Mouse (Mus musculus): ENCODE measurements around the gene B3gnt9.

DNA sequence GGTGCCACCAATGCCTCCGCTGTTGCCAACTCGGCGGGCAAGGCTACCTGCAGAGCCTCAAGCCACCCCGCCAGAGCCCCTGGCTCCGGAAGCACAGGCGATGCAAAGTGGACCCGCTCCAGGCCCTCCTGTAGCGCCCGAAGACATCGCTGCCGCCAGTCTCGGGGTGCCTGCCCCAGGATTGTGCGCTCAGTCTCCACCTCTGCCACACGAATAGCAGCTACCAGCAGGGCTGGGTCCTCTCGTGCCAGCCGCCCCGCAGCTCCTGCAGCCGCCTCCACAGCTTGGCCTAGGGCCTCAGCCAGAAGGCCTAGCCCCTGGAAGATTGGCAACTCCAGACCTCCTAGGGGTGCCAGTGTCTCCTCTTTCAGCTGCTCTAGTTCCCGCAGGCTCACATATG is 38.5 kb upstream of the B3gnt9 start:
- TF ChIP-seq CTCF (IDR thresholded peaks at IDR 0.05; ENCODE audit: low read depth, low read length) (no peak), POLR2A (IDR thresholded peaks at IDR 0.05; ENCODE audit: insufficient read depth, low read length) (no peak)

All from ES-Bruce4 (cell line).